Mouse (Mus musculus) testis, postnatal 10 days (tissue): ENCODE measurements around the gene Sphk1.

ENCODE experiments used
- DNase-seq: peaks from one replicate; pipeline ENCODE4 v3.0.0; 2021; ENCODE audit warnings: low spot score

Sphk1 gene

DNA sequence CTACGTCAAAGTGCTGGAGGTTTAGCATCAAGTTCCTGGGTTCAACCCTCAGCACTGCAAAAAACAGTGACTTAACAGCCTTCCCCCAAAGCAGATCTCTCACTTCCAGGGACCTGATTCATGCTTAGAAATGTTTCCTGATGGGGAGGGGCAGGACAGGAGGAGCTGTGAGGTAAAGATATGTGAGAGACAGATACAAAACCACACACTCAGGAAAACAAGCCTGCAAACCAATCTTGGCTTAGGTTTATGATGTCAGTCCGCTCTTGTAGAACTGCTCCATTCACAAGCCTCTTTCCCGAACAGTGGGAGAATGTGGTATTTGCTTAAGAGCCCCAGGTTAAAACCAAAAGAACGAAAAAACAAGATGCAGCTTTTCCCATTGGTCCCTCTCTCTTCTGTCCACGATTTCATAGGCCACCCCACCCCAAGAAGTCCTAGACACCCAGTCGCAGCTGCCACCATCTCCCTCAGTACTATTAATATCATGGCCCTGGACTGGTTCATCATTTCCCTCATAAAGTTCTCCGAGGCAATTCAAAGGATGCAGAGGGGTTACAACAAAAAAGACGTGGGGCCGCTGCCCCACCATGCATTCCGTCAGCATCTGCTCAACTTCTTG is 49.4 kb downstream of the Sphk1 start:
- DNase-seq, result no peak

GRCm38 (mm10) chr11:116580711-116581375 is 50.1 kb downstream of the Sphk1 start:
- peak; percentile 73 for DNase-seq

DNA sequence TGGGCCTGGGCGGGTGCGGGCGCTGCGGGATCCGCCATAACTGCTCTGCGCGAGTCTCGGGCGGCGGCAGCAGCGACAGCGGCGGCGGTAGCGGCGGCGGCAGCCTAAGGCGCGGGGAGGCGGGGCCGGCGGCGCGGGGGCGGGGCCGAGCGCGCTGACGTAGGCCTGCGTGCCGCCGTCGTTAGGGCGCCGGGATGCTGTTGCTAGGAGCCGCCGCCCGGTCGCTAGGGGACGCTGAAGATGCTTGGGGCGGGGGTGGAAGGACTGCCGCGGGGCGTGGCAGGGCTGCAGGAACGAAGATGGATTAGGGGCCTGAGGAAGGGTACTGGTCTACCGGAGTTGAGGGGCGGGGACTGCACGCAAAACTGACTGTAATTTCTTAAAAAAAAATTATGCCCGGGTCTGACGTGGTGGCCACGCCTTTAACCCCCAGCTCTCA is 50.7 kb downstream of the Sphk1 start, which contains the start of gene Ube2o:
Gene Ube2o (minus strand): TSS at position 72 of the 439 bp plus-strand sequence.
- DNase-seq, result peak; percentile 95

GRCm38 (mm10) chr11:116585682-116586081 is 55.0 kb downstream of the Sphk1 start:
- DNase-seq, result no peak
